Mouse (Mus musculus) hematopoietic stem cell, adult 5-6 weeks (primary cell): ENCODE data around the gene Rgl3. TPM values are rescaled to one million over a fixed set of nuclear protein-coding genes. Genes with fewer than 3 reads are reported as not detected.
A peak's percentile ranks its signal among the peaks of the same experiment; 100 is the strongest.

Experiments
- ATAC-seq, 2 experiments: fragments of 125-278 bp in 1 of 2; replicated peaks in 1 of 2; 2 replicates each; pipeline ENCODE4 v1.8.0; 2016 to 2017; ENCODE audit warnings: inconsistent platforms in 2 of 2, mild to moderate bottlenecking in 2 of 2, moderate number of reproducible peaks in 2 of 2, low read depth in 1 of 2, moderate TSS enrichment in 1 of 2; ENCODE audit not compliant: low FRiP score in 2 of 2, poor library complexity in 2 of 2, severe bottlenecking in 2 of 2, insufficient read depth in 1 of 2, low TSS enrichment in 1 of 2
- total RNA-seq: library from RNA; stranded (forward); fragments of 172-1452, 232-1000 nt; gene quantifications from 2 replicates; pipeline ENCODE4 v1.2.3, GENCODE M21; 2017

The Rgl3 gene
- total RNA-seq, 1 experiment from 2014 or later, result not detected

- no peak for ATAC-seq
Measured at GRCm38 (mm10) chr9:21958372-21958771, 30.9 kb downstream of the Rgl3 start.

GRCm38 (mm10) chr9:21955570-21956281, 33.5 kb downstream of the Rgl3 start, which contains the start of gene Swsap1:
Gene Swsap1, plus strand, starts transcription at chr9:21955755.
- ATAC-seq, result peak; percentile 93 to 94

GRCm38 (mm10) chr9:21955225-21955569, 34.0 kb downstream of the Rgl3 start:
- ATAC-seq, result peak; percentile 24 to 39; a peak in 3 of 4 replicates

GRCm38 (mm10) chr9:21954635-21955034, 34.6 kb downstream of the Rgl3 start:
- ATAC-seq, result no peak

- ATAC-seq, result no peak
Measured at GRCm38 (mm10) chr9:21953600-21953999, 35.6 kb downstream of the Rgl3 start.

- ATAC-seq, result no peak
Measured at GRCm38 (mm10) chr9:21951977-21952376, 37.3 kb downstream of the Rgl3 start.

- ATAC-seq, result peak; percentile 69 to 70; a peak in 3 of 4 replicates
Measured at GRCm38 (mm10) chr9:21950322-21950721, 38.9 kb downstream of the Rgl3 start.

- no peak for ATAC-seq
Measured at GRCm38 (mm10) chr9:21948790-21949189, 40.5 kb downstream of the Rgl3 start.

GRCm38 (mm10) chr9:21948146-21948545, 41.1 kb downstream of the Rgl3 start:
- ATAC-seq, result no peak

GRCm38 (mm10) chr9:21947540-21948130, 41.6 kb downstream of the Rgl3 start:
- ATAC-seq, result peak in 1 of 2 experiments; percentile 55; a peak in 1 of 4 replicates

- ATAC-seq, result no peak
Measured at GRCm38 (mm10) chr9:21944267-21944666, 45.0 kb downstream of the Rgl3 start.

- ATAC-seq, result no peak
Measured at GRCm38 (mm10) chr9:21943638-21944037, 45.6 kb downstream of the Rgl3 start.

- no peak for ATAC-seq
Measured at GRCm38 (mm10) chr9:21943046-21943445, 46.2 kb downstream of the Rgl3 start.

GRCm38 (mm10) chr9:21938234-21938855, 50.9 kb downstream of the Rgl3 start:
- ATAC-seq, result no peak

- no peak for ATAC-seq
Measured at GRCm38 (mm10) chr9:21937711-21938175, 51.5 kb downstream of the Rgl3 start.

GRCm38 (mm10) chr9:21936692-21937570, 52.3 kb downstream of the Rgl3 start, which contains the start of gene Plppr2:
Gene Plppr2, plus strand, starts transcription at chr9:21937033.
- ATAC-seq, result peak; percentile 84 to 97

- no peak for ATAC-seq
Measured at GRCm38 (mm10) chr9:21935466-21936131, 53.6 kb downstream of the Rgl3 start.
